Mouse (Mus musculus): ENCODE measurements at regions not wholly inside any gene's neighbourhood (a gene's known extent, or its start where the extent isn't known, plus 50 kb on each side); places are given as distances from the start of the nearest gene placed in this dataset.

DNA sequence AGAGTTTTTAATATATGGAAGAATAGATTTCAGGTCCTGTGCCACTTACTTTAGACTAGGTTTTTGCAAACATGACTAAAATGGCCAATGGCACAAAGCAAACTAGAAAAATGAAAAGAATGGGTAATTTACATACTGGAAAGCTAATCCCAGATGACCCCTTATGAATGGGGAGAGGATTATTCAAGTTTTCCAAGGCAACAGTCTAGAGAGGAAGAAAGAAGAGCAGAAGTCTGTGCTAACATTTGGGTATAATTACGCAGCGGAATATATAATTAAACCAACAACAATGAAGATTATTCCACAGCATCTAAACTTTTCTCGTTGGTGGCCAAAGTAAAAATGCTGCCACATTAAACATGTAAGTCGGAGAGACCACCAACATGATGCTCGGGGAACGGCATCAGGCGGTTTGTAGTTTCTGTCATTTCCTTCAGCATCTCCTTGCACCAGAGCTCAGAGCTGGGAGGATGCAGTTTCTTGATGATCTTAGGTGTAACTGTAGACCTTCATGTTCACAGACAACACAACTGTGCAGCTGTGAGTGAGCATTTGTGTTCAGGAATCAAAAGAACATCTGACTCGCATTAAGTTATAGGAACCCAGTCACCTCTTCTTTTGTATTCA, 51.2 kb upstream of the Tmtc2 start:
- H3K36me3 ChIP-seq: no peaks in the 10 kb centered on the region
- no peaks in the 10 kb centered on the region for H3K9me3 ChIP-seq
- 35% methylated on average over 8 of the region's 8 CpGs for WGBS
- H3K4me3 ChIP-seq: no peak overlapping the region
- peak; percentile 64; the same call in 1 of the 2 replicates for ATAC-seq (ENCODE audit: low FRiP score, low read depth)
- H3K27me3 ChIP-seq: no peaks in the 10 kb centered on the region
- H3K4me2 ChIP-seq (replicated peaks): no peak overlapping the region
- peaks cover 5% of the 10 kb centered on the region; the same call in 1 of the 2 replicates for H3K4me1 ChIP-seq
- no peak overlapping the region for H3K9ac ChIP-seq (replicated peaks)
- H3K27ac ChIP-seq (replicated peaks): 0 out of 2 replicates have a peak overlapping the region, but pooled peaks have one; percentile 7

Data from midbrain, embryonic 12.5 days (tissue).